Mouse (Mus musculus) ES-E14 (cell line): Measurements from ENCODE around the gene Serpina3k.
"Not testable (repeated sequence)": the region's sequence is repeated elsewhere in the genome, so short reads cannot be mapped to it uniquely, and the experiment has no call there.

ENCODE experiments used
- CHD2 ChIP-seq: IDR thresholded peaks from 2 replicates; pipeline ENCODE4 v1.6.1; 2014; ENCODE audit warnings: mild to moderate bottlenecking, low read depth, low read length, inconsistent platforms
- MAFK ChIP-seq: IDR thresholded peaks from 2 replicates; pipeline ENCODE4 v1.6.1; 2014; ENCODE audit warnings: mild to moderate bottlenecking, low read depth, low read length, inconsistent platforms; ENCODE audit not compliant: insufficient read depth

DNA sequence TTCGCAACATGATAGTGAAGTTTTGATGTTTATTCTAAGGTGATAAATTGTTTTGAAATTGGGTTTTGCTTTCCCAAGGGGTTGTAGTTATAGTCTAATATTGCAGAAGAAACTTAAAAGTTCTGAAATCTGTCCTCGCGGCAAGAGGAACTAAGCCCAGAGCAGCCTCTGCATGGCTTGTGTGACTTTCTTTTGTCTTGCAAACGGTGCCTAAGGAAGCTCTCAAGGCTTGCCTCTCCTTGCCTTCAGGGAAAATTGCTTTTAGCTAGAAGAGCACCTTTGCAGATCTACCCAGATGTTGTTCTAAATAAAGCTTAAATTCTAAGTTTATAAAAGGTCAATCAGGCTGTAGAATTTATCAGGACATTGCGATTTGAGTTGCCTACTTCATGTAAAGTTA, 40.5 kb downstream of the Serpina3k start:
- not testable (repeated sequence) for TF ChIP-seq CHD2, MAFK
